Mouse (Mus musculus) natural killer cell, adult 2 months (primary cell): ENCODE measurements at regions not wholly inside any gene's neighbourhood (a gene's known extent, or its start where the extent isn't known, plus 50 kb on each side); places are given as distances from the start of the nearest gene placed in this dataset.

ENCODE experiments used
- DNase-seq, 2 experiments: peaks; one replicate each; pipeline ENCODE4 v3.0.0; 2022; ENCODE audit warnings: low spot score in 2 of 2

GRCm38 (mm10) chr4:106228534-106228933 lies 87.5 kb upstream of the Usp24 start:
- DNase-seq = peak; percentile 39 to 53

DNA sequence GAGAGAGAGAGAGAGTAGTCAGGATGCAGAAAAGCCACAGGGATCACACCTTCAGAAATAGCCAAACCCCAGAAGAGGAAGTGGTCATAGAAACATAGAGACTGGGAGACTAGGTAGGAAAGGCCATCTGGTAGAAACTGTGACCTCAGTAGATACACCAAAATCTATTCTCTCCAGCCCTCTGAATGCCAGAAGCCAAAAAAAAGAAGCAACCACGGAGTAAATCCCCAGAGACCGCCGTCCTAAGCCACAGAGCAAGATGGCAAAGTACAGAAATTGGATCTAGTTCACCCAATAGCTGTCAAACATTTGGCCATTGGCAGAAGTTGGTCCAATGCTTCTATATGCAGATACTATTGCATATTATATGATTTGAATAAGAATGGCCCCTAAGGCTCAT lies 86.5 kb upstream of the Usp24 start:
- DNase-seq = peak; percentile 22 to 62

GRCm38 (mm10) chr4:106232499-106232970 lies 83.5 kb upstream of the Usp24 start:
- no peak for DNase-seq

DNA sequence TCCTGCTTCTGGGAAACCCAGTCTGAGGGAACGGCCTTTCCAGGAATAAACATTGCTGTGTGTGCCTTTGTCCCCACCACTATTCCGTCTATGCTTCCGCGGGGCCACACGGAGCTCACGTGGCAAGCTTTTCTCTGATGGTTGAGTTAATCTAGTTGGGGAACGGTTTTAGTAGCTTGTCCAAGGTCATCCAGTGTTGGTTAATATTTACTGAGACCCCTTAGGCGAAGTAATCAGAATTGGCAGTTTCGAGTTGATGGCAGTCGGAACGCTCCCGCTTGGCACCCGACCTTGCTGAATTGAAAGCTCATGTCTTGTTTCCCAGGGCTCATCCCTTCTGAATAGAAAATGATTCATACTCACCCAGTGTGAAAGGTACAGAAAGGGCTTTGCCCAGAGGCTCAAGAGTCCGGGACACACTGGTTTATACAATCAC lies 71.6 kb upstream of the Usp24 start:
- no peak for DNase-seq

GRCm38 (mm10) chr4:106244826-106245510 lies 71.0 kb upstream of the Usp24 start:
- no peak for DNase-seq

- DNase-seq = no peak
Observed at GRCm38 (mm10) chr4:106246695-106247094, 69.3 kb upstream of the Usp24 start.

DNA sequence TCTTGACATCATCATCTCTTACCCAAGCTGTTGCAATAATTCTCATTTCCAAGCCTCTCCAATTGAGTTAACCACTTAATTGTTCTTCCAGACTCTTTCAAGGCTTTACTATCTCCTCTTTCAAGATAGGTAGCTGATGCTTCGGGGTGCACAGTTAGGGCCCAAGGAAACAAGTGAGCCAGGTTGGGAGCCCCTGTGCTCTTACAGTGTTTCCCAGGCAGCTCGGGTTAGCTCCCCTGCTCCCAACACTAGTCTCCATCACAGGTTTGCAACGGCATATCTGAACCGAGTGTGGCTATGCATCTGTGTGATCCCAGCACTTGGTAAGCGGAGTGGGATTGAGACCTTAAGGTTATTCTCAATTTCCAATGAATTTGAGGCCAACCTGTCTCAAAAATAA lies 68.6 kb upstream of the Usp24 start:
- DNase-seq = no peak

DNA sequence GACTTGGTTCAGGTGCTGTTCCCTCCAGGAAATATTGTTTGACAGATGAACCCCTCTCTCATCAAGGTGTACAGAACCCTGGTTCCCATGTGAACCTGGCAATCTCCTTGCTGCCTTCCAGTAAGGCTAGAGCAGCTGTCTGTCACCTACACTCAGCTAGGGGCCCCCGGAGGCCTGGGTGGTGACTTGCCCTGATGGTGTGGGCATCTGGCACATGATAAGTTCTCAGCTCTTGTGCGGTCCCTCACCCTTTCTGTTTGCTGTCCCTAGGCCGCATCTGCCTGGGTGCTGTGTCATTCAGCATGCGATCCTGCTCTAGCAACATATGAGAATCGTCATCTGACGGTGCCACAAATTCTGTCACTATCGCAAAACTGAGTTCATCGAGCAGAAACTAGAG lies 67.7 kb upstream of the Usp24 start:
- no peak for DNase-seq

- no peak for DNase-seq
Observed at GRCm38 (mm10) chr4:106249028-106249782, 66.8 kb upstream of the Usp24 start.

- no peak for DNase-seq
Observed at GRCm38 (mm10) chr4:106250048-106250447, 66.0 kb upstream of the Usp24 start.

GRCm38 (mm10) chr4:106251430-106251829 lies 64.6 kb upstream of the Usp24 start:
- no peak for DNase-seq

DNA sequence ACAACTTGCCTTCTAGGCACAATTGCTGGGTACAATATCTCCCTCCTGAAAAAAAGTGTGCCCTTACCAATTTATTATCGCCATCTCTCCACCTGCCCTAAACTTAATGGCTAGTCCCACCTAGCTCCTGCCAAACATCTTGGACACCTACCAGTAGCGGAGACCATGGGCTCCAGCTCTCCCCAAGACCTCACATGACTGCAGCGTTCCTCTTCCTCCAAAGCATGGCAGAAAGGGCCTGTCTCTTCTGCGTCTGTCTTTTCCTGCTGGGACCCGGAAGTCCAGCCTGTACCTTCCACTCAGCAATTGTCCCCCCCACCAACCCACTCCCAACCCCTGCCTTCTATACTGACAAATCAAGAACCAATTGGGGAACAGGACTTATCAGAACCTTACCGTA lies 63.1 kb upstream of the Usp24 start:
- DNase-seq = no peak

DNA sequence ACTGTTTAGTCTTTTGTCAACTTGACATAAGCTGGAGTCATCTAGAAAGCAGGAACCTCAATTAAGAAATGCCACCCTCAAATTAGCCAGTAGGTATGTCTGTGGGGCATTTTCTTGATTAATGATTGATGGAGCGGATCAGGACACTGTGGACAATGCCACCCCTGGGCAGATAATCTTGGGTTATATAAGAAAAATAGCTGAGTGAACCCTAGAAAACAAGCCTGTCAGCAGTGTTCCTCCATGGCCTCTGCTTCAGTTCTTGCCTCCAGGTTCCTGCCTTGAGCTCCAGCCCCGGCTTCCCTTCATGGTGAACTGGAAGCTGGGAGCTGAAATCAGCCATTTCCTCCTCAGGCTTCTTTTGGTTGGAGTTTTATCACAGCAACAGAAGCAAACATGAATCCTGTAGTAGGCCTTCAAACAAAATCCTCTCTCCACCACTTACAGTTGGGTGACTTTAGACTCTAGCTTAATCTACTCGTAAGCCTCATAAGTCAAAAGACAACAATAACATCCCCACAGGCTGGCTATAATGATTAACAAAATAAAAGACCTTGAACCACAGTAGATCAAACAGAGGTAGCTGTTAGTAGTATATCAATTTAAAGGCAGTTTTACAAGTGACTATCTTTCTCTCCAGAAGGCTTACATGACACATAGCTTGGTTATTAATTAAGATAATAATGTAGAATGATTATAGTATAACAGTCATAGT lies 61.1 kb upstream of the Usp24 start:
- DNase-seq = no peak

GRCm38 (mm10) chr4:106255959-106256609 lies 59.9 kb upstream of the Usp24 start:
- no peak for DNase-seq

GRCm38 (mm10) chr4:106261404-106261803 lies 54.6 kb upstream of the Usp24 start:
- DNase-seq = no peak

GRCm38 (mm10) chr4:106261901-106262560 lies 54.0 kb upstream of the Usp24 start:
- DNase-seq = no peak

GRCm38 (mm10) chr4:106262751-106263725 lies 53.0 kb upstream of the Usp24 start:
- no peak for DNase-seq
